Mouse (Mus musculus): ENCODE data around the gene Itsn2. TPM values are rescaled to one million over a fixed set of nuclear protein-coding genes. Genes with fewer than 3 reads are reported as not detected.
"Not testable (repeated sequence)": the region's sequence is repeated elsewhere in the genome, so short reads cannot be mapped to it uniquely, and the experiment has no call there.

The Itsn2 gene
- polyA plus RNA-seq, 1 experiment from 2014 or later = 36.0 TPM

DNA sequence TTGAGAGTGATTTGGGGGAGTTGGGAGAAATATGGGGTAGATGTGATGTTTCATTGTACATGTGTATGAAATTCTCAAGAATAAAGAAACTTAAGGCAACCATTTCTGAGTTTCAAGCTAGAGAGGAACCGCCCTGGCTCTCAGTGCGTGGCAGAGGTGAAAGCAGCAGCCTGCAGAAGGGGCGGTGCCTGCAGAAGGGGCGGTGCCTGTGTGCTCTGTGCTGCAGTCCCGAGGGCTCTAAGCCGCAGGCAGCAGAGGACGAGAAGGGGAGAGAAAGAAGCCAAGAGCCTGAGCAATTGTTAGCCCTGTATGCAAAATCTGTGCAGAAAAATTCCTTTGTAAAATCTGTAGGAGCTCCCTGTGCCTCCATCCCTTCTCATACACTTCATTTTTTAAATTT lies 125.0 kb downstream of the Itsn2 start:
- ATAC-seq (ENCODE audit: insufficient read depth, low FRiP score, low read depth) = peak; percentile 92
- no peak overlapping the region for H3K4me3 ChIP-seq (replicated peaks)
- H3K4me1 ChIP-seq = no peaks in the 10 kb centered on the region
- H3K9ac ChIP-seq = no peak overlapping the region
- 3% methylated on average over 7 of the region's 7 CpGs for WGBS
- H3K27me3 ChIP-seq (replicated peaks) = no peaks in the 10 kb centered on the region
- no peaks in the 10 kb centered on the region for H3K36me3 ChIP-seq
- no peaks in the 10 kb centered on the region for H3K9me3 ChIP-seq
- H3K4me2 ChIP-seq = peak overlapping the region; percentile 14; the same call in 1 of the 2 replicates
- H3K27ac ChIP-seq = no peak overlapping the region

DNA sequence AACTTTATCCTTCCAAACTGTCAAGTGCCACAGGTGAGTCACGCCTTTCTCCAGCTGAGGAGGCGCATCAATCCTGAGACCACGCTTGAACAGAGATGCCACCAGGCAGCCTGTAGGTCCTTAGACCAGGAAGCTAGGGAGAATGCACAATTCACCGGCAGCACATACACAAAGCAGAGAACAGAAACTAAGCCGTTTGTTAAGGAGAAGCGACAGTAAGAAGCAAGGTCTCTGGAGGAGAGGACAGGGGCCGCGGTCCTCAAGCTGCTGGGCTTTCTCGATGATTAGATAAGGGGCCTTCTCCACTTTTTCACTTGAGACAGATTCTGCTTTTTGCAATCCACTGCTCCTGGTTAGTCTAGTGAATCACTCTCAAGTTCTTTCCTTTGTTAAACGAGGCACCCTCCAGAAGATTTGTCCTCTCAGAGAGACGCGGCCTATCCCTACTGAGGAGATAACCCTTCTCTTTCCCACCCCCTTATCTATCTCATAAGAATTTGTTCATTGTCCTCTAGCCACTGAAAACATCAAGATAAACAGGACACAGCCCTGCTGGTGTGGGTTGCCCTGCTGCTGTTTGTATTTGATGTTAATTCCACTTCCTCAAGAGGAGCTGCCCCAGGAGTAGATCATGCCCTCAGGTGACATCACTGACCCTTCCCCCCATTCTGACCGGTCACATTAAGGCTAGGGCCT lies 126.8 kb downstream of the Itsn2 start:
- WGBS = 60% methylated on average over 13 of the region's 13 CpGs
- ATAC-seq (ENCODE audit: insufficient read depth, low FRiP score, low read depth) = no peak
- H3K4me1 ChIP-seq = no peaks in the 10 kb centered on the region
- H3K9me3 ChIP-seq = no peaks in the 10 kb centered on the region
- no peak overlapping the region for H3K9ac ChIP-seq
- H3K36me3 ChIP-seq = no peaks in the 10 kb centered on the region
- no peak overlapping the region for H3K4me3 ChIP-seq (replicated peaks)
- no peak overlapping the region for H3K4me2 ChIP-seq
- no peak overlapping the region for H3K27ac ChIP-seq
- no peaks in the 10 kb centered on the region for H3K27me3 ChIP-seq (replicated peaks)

DNA sequence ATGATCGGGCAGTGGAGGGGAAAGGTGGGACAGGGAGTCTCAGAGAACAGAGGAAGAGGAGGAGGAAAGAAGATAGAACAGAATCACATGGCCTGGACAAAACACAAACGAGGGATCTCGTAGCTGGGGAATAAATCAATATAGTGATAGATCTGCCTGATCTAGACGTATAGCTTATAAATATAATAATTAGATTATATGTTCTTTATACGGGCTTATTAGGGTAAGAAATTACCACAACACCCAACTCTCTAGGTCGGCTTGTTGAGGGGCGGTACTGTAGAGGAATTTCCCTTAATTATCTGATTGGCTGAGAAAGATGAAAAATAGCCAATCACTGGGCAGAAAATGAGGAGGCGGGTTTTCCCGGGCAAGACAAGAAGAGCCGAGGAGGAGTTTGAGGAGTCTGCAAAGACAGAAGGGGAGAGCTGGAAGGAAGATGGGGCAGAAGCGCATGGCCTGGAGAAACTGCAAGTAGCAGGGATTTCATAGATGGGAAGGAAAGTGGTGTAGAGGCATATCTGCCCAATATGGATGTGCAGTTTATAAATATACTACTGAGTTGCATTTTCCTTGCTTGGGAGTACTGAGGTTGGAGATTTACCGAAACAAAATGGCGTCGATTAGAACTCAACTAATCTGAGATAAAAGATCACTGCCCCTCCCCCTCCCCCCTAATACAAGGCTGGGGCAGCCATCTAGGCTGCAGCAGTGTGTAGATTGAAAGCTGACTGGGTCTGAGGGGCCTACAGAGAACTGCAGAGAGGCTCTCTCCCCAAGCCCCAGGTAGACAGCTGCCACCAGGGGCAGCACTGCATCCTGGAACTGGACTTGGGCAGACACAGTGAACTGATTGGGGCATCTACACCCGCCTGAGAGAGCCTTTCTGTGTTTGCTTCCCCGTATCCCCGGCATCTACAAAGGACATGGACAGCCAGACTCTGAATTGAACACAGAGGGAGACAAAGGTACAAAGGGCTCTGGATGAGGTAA lies 127.6 kb downstream of the Itsn2 start:
- ATAC-seq (ENCODE audit: insufficient read depth, low FRiP score, low read depth) = 0 out of 2 replicates have a peak, but pooled peaks have one; percentile 9
- H3K27ac ChIP-seq = no peak overlapping the region
- no peaks in the 10 kb centered on the region for H3K27me3 ChIP-seq (replicated peaks)
- no peak overlapping the region for H3K9ac ChIP-seq
- H3K9me3 ChIP-seq = no peaks in the 10 kb centered on the region
- H3K36me3 ChIP-seq = no peaks in the 10 kb centered on the region
- WGBS = 68% methylated on average over 17 of the region's 17 CpGs
- H3K4me2 ChIP-seq = no peak overlapping the region
- no peaks in the 10 kb centered on the region for H3K4me1 ChIP-seq
- H3K4me3 ChIP-seq (replicated peaks) = no peak overlapping the region

DNA sequence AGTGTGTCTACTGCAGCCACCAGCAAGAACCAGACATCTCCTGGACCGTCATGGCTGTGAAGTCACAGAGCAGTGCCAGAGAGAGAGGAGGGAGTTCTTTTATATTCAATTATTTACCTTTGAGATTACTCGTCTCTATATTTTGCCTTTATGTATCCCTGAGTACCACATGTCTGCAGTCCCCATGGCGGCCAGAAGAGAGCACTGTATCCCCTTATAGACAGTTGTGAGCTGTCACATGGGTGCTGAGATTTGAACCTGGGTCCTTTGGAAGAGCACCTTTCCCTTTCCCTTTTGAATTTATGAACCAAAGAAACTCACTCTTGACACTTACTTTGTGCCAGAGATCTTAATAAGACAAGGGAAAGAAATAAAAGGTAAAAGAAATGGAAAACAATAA lies 136.7 kb downstream of the Itsn2 start:
- WGBS = 98% methylated on average over 3 of the region's 3 CpGs
- Histone ChIP-seq H3K9ac (no peak overlapping the region), H3K27me3 (replicated peaks) (no peaks in the 10 kb centered on the region), H3K36me3 (no peaks in the 10 kb centered on the region), H3K9me3 (no peaks in the 10 kb centered on the region), H3K4me2 (no peak overlapping the region), H3K4me3 (replicated peaks) (no peak overlapping the region), H3K4me1 (no peaks in the 10 kb centered on the region), H3K27ac (no peak overlapping the region)
- ATAC-seq (ENCODE audit: insufficient read depth, low FRiP score, low read depth) = no peak

DNA sequence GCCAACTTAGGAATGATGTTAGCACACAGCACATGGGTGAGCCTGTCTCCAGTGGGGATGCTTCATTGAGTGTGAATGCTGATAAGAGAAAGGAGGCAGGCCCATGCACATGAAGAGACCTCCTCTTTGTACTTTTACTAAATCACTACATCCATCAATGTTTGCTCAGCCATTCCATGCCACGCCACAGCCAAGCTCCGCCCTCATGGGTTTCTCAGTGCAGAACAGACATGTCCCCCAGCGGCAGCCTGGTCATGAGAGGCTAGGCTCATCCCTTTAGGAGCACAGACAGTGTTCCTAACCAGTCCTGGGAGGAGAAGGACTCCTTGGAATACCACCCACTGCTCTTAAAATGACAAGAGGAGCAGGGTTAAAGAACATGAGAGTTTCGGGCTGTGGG lies 139.2 kb downstream of the Itsn2 start:
- Histone ChIP-seq H3K36me3 (no peaks in the 10 kb centered on the region), H3K27me3 (replicated peaks) (no peaks in the 10 kb centered on the region), H3K9me3 (no peaks in the 10 kb centered on the region), H3K9ac (no peak overlapping the region), H3K4me2 (no peak overlapping the region), H3K4me3 (replicated peaks) (no peak overlapping the region), H3K27ac (no peak overlapping the region), H3K4me1 (no peaks in the 10 kb centered on the region)
- 60% methylated on average over 4 of the region's 4 CpGs for WGBS
- no peak for ATAC-seq (ENCODE audit: insufficient read depth, low FRiP score, low read depth)

DNA sequence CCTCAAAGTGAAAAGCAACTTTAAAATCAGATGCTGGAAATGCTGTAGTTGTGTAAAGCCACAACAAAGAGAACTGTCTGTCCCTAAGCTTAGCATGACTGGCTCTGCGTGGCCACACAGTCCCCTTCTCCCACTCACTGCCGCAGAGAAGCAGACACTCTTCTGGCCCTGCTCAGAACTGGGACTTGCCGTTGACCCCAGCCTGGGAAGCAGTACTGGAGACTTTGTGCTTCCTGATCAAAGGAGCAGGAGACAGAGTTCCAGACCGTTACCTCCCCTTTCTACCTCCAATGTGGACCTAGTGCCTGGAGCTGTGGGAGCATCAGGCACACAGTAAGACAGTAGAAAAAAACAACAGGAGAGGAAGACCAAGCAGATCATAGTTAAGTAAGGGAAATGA lies 139.9 kb downstream of the Itsn2 start:
- WGBS = 58% methylated on average over 4 of the region's 4 CpGs

DNA sequence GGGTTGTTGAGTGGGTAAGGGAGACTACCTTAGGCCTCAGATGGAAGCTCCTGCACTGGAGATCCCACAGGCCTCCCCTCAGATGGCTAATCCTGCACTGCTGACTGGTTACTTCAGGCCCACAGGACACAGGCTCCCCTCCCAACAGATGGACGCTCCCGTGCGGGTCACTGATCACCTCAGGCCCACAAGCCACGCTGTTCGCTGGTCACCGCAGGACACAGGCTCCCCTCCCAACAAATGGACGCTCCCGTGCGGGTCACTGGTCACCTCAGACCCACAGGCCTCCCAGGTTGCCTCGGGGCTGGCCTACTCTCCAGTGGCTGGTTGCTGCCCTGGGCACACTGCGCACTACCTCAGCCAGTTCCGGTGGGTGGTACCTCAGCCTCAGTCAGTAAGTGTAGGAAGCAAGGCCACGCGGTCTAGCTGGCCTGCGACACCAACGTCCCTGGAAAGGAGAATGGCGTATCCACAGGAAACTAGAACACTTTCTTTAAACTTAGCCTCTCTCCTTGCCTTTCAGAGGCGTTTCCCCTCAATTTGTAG lies 145.7 kb downstream of the Itsn2 start, which contains the start of gene Fam228a:
Gene Fam228a, minus strand, starts transcription at position 400 of the 546 bp plus-strand sequence.
- Histone ChIP-seq H3K36me3 (no peaks in the 10 kb centered on the region), H3K9ac (no peak within 1 kb of the TSS), H3K27ac (no peak within 1 kb of the TSS), H3K27me3 (replicated peaks) (no peaks in the 10 kb centered on the region), H3K4me1 (no peaks in the 10 kb centered on the region), H3K4me2 (no peak within 1 kb of the TSS), H3K9me3 (no peaks in the 10 kb centered on the region), H3K4me3 (replicated peaks) (no peak within 1 kb of the TSS)
- 88% methylated on average over 18 of the region's 18 CpGs for WGBS
- no peak for ATAC-seq (ENCODE audit: insufficient read depth, low FRiP score, low read depth)

More for the DNA sequence above, 139.9 kb downstream of the Itsn2 start:
- no peak overlapping the region for H3K27ac ChIP-seq
- H3K4me2 ChIP-seq = no peak overlapping the region
- H3K9me3 ChIP-seq = no peaks in the 10 kb centered on the region
- no peaks in the 10 kb centered on the region for H3K36me3 ChIP-seq
- no peak overlapping the region for H3K4me3 ChIP-seq (replicated peaks)
- ATAC-seq (ENCODE audit: insufficient read depth, low FRiP score, low read depth) = no peak
- no peaks in the 10 kb centered on the region for H3K27me3 ChIP-seq (replicated peaks)
- no peak overlapping the region for H3K9ac ChIP-seq
- no peaks in the 10 kb centered on the region for H3K4me1 ChIP-seq

DNA sequence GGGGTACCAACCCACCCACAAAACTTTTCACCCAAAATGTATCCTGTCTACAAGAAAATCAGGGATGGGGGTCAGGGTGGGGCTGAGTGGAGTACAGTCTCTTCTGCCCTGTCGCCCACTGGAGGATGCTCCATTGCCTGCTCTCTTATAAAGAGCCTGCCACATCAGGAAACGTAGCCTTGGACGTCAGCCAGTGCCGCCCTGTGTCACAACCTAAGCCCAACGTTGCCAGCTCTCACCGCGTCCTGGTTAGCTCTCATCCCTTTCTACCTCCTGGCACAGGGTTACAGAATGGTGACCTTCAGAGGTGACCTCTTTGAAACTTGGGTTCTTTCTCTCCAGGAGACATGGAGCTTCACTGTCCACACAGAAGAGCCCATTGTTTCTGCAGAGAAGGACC lies 148.4 kb downstream of the Itsn2 start:
- Histone ChIP-seq H3K9ac (no peak overlapping the region), H3K27ac (no peak overlapping the region), H3K4me2 (no peak overlapping the region), H3K4me3 (replicated peaks) (no peak overlapping the region), H3K9me3 (no peaks in the 10 kb centered on the region), H3K36me3 (no peaks in the 10 kb centered on the region), H3K4me1 (no peaks in the 10 kb centered on the region), H3K27me3 (replicated peaks) (no peaks in the 10 kb centered on the region)
- ATAC-seq (ENCODE audit: insufficient read depth, low FRiP score, low read depth) = no peak
- 76% methylated on average over 7 of the region's 7 CpGs for WGBS

DNA sequence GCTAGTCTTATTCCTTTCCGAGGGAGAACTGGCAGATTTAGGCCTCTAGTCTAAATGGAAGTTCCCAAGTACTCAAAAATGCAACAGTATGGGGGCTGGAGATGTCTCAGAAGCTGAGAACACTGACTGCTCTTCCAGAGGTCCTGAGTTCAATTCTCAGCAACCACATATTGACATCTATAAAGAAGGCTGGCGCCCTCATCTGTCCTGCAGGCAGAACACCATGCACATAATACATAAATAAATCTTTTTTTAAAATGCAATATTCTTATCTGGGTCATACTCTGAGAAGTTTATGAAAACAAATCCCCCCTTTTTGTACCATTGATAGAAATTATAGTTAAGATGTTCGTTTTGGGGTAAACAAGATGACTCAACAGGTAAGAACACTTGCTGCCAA lies 149.7 kb downstream of the Itsn2 start:
- Histone ChIP-seq H3K4me2 (no peak overlapping the region), H3K9ac (no peak overlapping the region), H3K4me1 (no peaks in the 10 kb centered on the region), H3K4me3 (replicated peaks) (no peak overlapping the region), H3K36me3 (no peaks in the 10 kb centered on the region), H3K27ac (no peak overlapping the region), H3K9me3 (no peaks in the 10 kb centered on the region), H3K27me3 (replicated peaks) (no peaks in the 10 kb centered on the region)
- no peak for ATAC-seq (ENCODE audit: insufficient read depth, low FRiP score, low read depth)
- WGBS = 87% methylated on average over 3 of the region's 3 CpGs

DNA sequence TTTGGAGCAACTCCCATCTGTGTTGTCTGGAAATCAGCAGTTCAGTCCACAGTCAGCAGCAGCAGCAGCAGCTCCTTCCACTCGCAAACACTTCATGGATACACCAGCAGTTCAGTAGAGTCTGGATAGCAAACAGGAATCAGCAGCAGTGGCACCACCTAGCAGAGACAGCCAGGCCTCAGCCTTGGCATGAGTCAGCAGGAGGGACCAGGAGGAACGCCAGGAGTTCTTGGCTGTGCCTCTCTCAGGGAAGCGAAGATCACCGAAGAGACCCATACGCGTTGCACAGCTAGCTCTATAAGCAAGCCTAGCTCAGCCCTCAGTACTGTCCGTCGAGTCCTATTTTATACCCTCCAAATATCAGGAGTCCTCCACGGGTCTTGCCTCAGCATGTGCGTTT lies 152.0 kb downstream of the Itsn2 start:
- Histone ChIP-seq H3K27ac (no peak overlapping the region), H3K9ac (no peak overlapping the region), H3K4me1 (no peaks in the 10 kb centered on the region), H3K36me3 (no peaks in the 10 kb centered on the region), H3K4me2 (no peak overlapping the region), H3K9me3 (no peaks in the 10 kb centered on the region), H3K27me3 (replicated peaks) (no peaks in the 10 kb centered on the region), H3K4me3 (replicated peaks) (no peak overlapping the region)
- ATAC-seq (ENCODE audit: insufficient read depth, low FRiP score, low read depth) = no peak
- 86% methylated on average over 10 of the region's 10 CpGs for WGBS

DNA sequence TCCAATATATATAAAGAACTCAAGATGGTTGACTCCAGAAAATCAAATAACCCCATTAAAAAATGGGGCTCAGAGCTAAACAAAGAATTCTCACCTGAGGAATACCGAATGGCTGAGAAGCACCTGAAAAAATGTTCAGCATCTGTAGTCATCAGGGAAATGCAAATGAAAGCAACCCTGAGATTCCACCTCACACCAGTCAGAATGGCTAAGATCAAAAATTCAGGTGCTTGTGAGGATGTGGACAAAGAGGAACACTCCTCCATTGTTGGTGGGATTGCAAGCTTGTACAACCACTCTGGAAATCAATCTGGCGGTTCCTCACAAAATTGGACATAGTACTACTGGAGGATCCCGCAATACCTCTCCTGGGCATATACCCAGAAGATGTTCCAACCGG lies 162.0 kb downstream of the Itsn2 start:
- H3K4me1 ChIP-seq; H3K27me3 ChIP-seq (replicated peaks); H3K4me3 ChIP-seq (replicated peaks); H3K9me3 ChIP-seq; H3K36me3 ChIP-seq; ATAC-seq (ENCODE audit: insufficient read depth, low FRiP score, low read depth); H3K9ac ChIP-seq; H3K4me2 ChIP-seq; H3K27ac ChIP-seq: not testable (repeated sequence)
- WGBS = 90% methylated on average over 4 of the region's 4 CpGs

DNA sequence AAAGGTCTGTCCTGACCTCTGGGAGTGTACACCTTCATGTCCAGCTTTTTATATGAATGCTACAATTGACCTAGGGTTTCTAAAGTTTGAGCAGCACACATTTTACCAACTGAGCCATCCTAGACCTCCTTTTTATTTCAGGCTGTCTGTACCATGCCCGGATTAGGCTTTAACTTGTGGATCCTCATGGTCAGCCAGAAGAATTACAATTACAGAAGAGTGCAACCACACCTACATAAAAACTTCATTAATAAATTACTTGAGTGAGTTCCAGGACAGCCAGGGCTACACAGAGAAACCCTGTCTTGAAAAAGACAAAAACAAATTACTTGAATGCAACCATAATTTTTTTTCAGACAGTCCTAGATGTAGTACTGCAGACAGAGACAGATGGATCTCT lies 164.6 kb downstream of the Itsn2 start:
- no peaks in the 10 kb centered on the region for H3K9me3 ChIP-seq
- H3K4me2 ChIP-seq = no peak overlapping the region
- no peak for ATAC-seq (ENCODE audit: insufficient read depth, low FRiP score, low read depth)
- H3K36me3 ChIP-seq = no peaks in the 10 kb centered on the region
- no peak overlapping the region for H3K27ac ChIP-seq
- H3K9ac ChIP-seq = no peak overlapping the region
- no peaks in the 10 kb centered on the region for H3K27me3 ChIP-seq (replicated peaks)
- H3K4me3 ChIP-seq (replicated peaks) = no peak overlapping the region
- no peaks in the 10 kb centered on the region for H3K4me1 ChIP-seq
- WGBS = 84% methylated on average over 1 of the region's 1 CpGs

Measured in stomach, embryonic 15.5 days (tissue).